8 mouse cellular contexts compared by ENCODE assay signal in genomic region chr14:23429043-23429442, GRCm38 (mm10).
DNase-seq lines count a peak whose midpoint lies in the region; ATAC-seq and TF ChIP-seq lines count a peak whose summit lies in the region.

No protein-coding gene starts in this region.

- H3K36me3 ChIP-seq in ES-E14 (ENCODE audit: control insufficient read depth, insufficient read depth, low read length, poor library complexity, severe bottlenecking): no peaks in the 10 kb centered on the region
- H3K36me3 ChIP-seq in embryonic facial prominence, embryonic 10.5 days (replicated peaks): no peaks in the 10 kb centered on the region
- no peaks in the 10 kb centered on the region for H3K36me3 ChIP-seq in lung, embryonic 14.5 days (ENCODE audit: insufficient read depth)
- H3K36me3 ChIP-seq in thymus, adult 2 months (ENCODE audit: control insufficient read depth, insufficient read depth, low read length): no peaks in the 10 kb centered on the region

- H3K9ac ChIP-seq in ES-E14 (ENCODE audit: insufficient read depth, low read depth, low read length, poor library complexity, severe bottlenecking): no peak overlapping the region
- H3K9ac ChIP-seq in lung, embryonic 14.5 days: no peak overlapping the region

- no peak overlapping the region for H3K4me2 ChIP-seq in lung, embryonic 14.5 days

- peak; percentile 88 for TF ChIP-seq CTCF in lung, embryonic 14.5 days (IDR thresholded peaks at IDR 0.05; ENCODE audit: low read depth)
- no peak for TF ChIP-seq CTCF in thymus, adult 2 months (IDR thresholded peaks at IDR 0.05; ENCODE audit: borderline replicate concordance, control insufficient read depth, extremely low read depth, insufficient read depth, low read length, poor library complexity)

- intact Hi-C loops in heart, postnatal 25 days (cut with DNase I): no loop called here

- no peak overlapping the region for H3K4me3 ChIP-seq in ES-E14 (ENCODE audit: insufficient read depth in 1 of 2, low read depth in 1 of 2, low read length in 2 of 2, poor library complexity in 1 of 2, severe bottlenecking in 1 of 2)
- H3K4me3 ChIP-seq in embryonic facial prominence, embryonic 10.5 days: no peak overlapping the region
- H3K4me3 ChIP-seq in lung, embryonic 14.5 days (ENCODE audit: low read depth, low read length): no peak overlapping the region
- no peak overlapping the region for H3K4me3 ChIP-seq in thymus, adult 2 months (ENCODE audit: control insufficient read depth, insufficient read depth, low read length)

- ATAC-seq in lung, embryonic 14.5 days (ENCODE audit: insufficient read depth): peak; percentile 68

- no peaks in the 10 kb centered on the region for H3K9me3 ChIP-seq in ES-E14 (ENCODE audit: control insufficient read depth, insufficient read depth, low read depth, low read length)
- no peaks in the 10 kb centered on the region for H3K9me3 ChIP-seq in embryonic facial prominence, embryonic 10.5 days
- H3K9me3 ChIP-seq in lung, embryonic 14.5 days (ENCODE audit: low read depth, low read length): no peaks in the 10 kb centered on the region

- H3K27me3 ChIP-seq in embryonic facial prominence, embryonic 10.5 days (replicated peaks; ENCODE audit: low read depth, poor library complexity, severe bottlenecking): no peaks in the 10 kb centered on the region; the same call in none of the 2 replicates
- H3K27me3 ChIP-seq in lung, embryonic 14.5 days (ENCODE audit: insufficient read depth, low read length): no peaks in the 10 kb centered on the region
- H3K27me3 ChIP-seq in thymus, adult 2 months (ENCODE audit: control insufficient read depth, insufficient read depth, low read length): no peaks in the 10 kb centered on the region

- peak; percentile 12 to 26 for DNase-seq in heart, adult 18-20 months
- no peak for DNase-seq in heart, postnatal 25 days (ENCODE audit: low spot score)
- DNase-seq in ES-E14 (ENCODE audit: low read depth, low spot score): peak; percentile 22
- peak; percentile 33 for DNase-seq in embryonic facial prominence, embryonic 10.5 days (ENCODE audit: low spot score)
- DNase-seq in lung, embryonic 14.5 days: peak; percentile 89
- DNase-seq in telencephalon, adult 2 months (ENCODE audit: low read depth, low spot score): peak; percentile 29
- DNase-seq in layer of hippocampus, adult 8-10 months (ENCODE audit: low spot score in 2 of 2): no peak
- no peak for DNase-seq in thymus, adult 2 months

- in situ Hi-C loops in ES-E14 (cut with MboI; ENCODE audit: low sequenced_read_pairs in 2 of 2, unreplicated experiment in 2 of 2): no loop called here

- H3K27ac ChIP-seq in ES-E14 (ENCODE audit: insufficient read depth, low read depth, low read length, poor library complexity, severe bottlenecking): no peak overlapping the region
- no peak overlapping the region for H3K27ac ChIP-seq in embryonic facial prominence, embryonic 10.5 days (replicated peaks)
- peak overlapping the region; percentile 47; the same call in 1 of the 2 replicates for H3K27ac ChIP-seq in lung, embryonic 14.5 days (ENCODE audit: low read depth)
- H3K27ac ChIP-seq in thymus, adult 2 months (ENCODE audit: control insufficient read depth, insufficient read depth, low read length): no peak overlapping the region

- no peaks in the 10 kb centered on the region for H3K4me1 ChIP-seq in ES-E14 (ENCODE audit: control insufficient read depth in 2 of 2, insufficient read depth in 2 of 2, low read length in 2 of 2, poor library complexity in 1 of 2)
- H3K4me1 ChIP-seq in embryonic facial prominence, embryonic 10.5 days: peaks cover 9% of the 10 kb centered on the region
- H3K4me1 ChIP-seq in lung, embryonic 14.5 days (ENCODE audit: insufficient read depth): peaks cover 4% of the 10 kb centered on the region; the same call in 1 of the 2 replicates
- no peaks in the 10 kb centered on the region; the same call in 1 of the 2 replicates for H3K4me1 ChIP-seq in thymus, adult 2 months (replicated peaks; ENCODE audit: control insufficient read depth, insufficient read depth, low read length)

- WGBS in embryonic facial prominence, embryonic 10.5 days: 31% methylated on average over 4 of the region's 4 CpGs
- WGBS in lung, embryonic 14.5 days: 17% methylated on average over 4 of the region's 4 CpGs
- WGBS in thymus, adult 2 months: 43% methylated on average over 4 of the region's 4 CpGs

- TF ChIP-seq POLR2A in thymus, adult 2 months (IDR thresholded peaks at IDR 0.05; ENCODE audit: control insufficient read depth, extremely low read depth, insufficient read depth, low read length, poor library complexity): no peak

TF ChIP-seq in ES-E14, 5 proteins besides CTCF, POLR2A, EP300 and RAD21:
- no peak for TF ChIP-seq MAFK (IDR thresholded peaks at IDR 0.05; ENCODE audit: insufficient read depth, low read depth, low read length)
- no peak for TF ChIP-seq HCFC1 (IDR thresholded peaks at IDR 0.05; ENCODE audit: borderline replicate concordance, insufficient read depth, low read length)
- TF ChIP-seq ZC3H11A (IDR thresholded peaks at IDR 0.05; ENCODE audit: borderline replicate concordance, low read depth, low read length): peak; percentile 76; the same call in 1 of the 2 replicates
- TF ChIP-seq ZNF384 (IDR thresholded peaks at IDR 0.05; ENCODE audit: low read depth, low read length): no peak

Comparison
In these comparisons a context has a peak if more than half of its experiments do, and no peak if none do; other contexts are left out.
1. DNase-seq: peak in heart, adult 18-20 months (2 of 2), ES-E14 (single experiment), embryonic facial prominence, embryonic 10.5 days (single experiment), lung, embryonic 14.5 days (single experiment) and telencephalon, adult 2 months (single experiment); none in heart, postnatal 25 days (single experiment), layer of hippocampus, adult 8-10 months (0 of 2) and thymus, adult 2 months (single experiment).